Mouse (Mus musculus): ENCODE results near the gene Gnaq. TPM values are rescaled to one million over a fixed set of nuclear protein-coding genes. Genes with fewer than 3 reads are reported as not detected.
A peak's percentile ranks its signal among the peaks of the same experiment; 100 is the strongest.

Gnaq gene
- total RNA-seq, 2 experiments from 2014 or later, result 14.3 to 23.8 TPM

- ATAC-seq (replicated peaks; ENCODE audit: poor library complexity), result peak; percentile 39; the same call in 1 of the 2 replicates
Measured at GRCm38 (mm10) chr19:16358148-16358547, 225.5 kb downstream of the Gnaq start.

- ATAC-seq (replicated peaks; ENCODE audit: poor library complexity), result peak; percentile 85
Measured at GRCm38 (mm10) chr19:16358905-16359304, 226.3 kb downstream of the Gnaq start.

- ATAC-seq (replicated peaks; ENCODE audit: poor library complexity), result peak; percentile 11; the same call in 1 of the 2 replicates
Measured at GRCm38 (mm10) chr19:16366465-16367063, 233.9 kb downstream of the Gnaq start.

GRCm38 (mm10) chr19:16367218-16367617, 234.6 kb downstream of the Gnaq start:
- ATAC-seq (replicated peaks; ENCODE audit: poor library complexity), result peak; percentile 26; the same call in 1 of the 2 replicates

- peak; percentile 54 for ATAC-seq (replicated peaks; ENCODE audit: poor library complexity)
Measured at GRCm38 (mm10) chr19:16371680-16372079, 239.0 kb downstream of the Gnaq start.

- peak; percentile 97 for ATAC-seq (replicated peaks; ENCODE audit: poor library complexity)
Measured at GRCm38 (mm10) chr19:16372752-16373486, 240.3 kb downstream of the Gnaq start.

- ATAC-seq (replicated peaks; ENCODE audit: poor library complexity), result no peak
Measured at GRCm38 (mm10) chr19:16375881-16376280, 243.2 kb downstream of the Gnaq start.

- ATAC-seq (replicated peaks; ENCODE audit: poor library complexity), result no peak
Measured at GRCm38 (mm10) chr19:16378565-16378964, 245.9 kb downstream of the Gnaq start.

GRCm38 (mm10) chr19:16379687-16380086, 247.1 kb downstream of the Gnaq start:
- ATAC-seq (replicated peaks; ENCODE audit: poor library complexity), result no peak

GRCm38 (mm10) chr19:16382392-16382791, 249.8 kb downstream of the Gnaq start:
- no peak; the same call in 1 of the 2 replicates for ATAC-seq (replicated peaks; ENCODE audit: poor library complexity)

GRCm38 (mm10) chr19:16383127-16383526, 250.5 kb downstream of the Gnaq start:
- ATAC-seq (replicated peaks; ENCODE audit: poor library complexity), result 0 out of 2 replicates have a peak, but pooled peaks have one; percentile 21

- ATAC-seq (replicated peaks; ENCODE audit: poor library complexity), result no peak
Measured at GRCm38 (mm10) chr19:16384094-16384493, 251.5 kb downstream of the Gnaq start.

- ATAC-seq (replicated peaks; ENCODE audit: poor library complexity), result no peak
Measured at GRCm38 (mm10) chr19:16384957-16385356, 252.3 kb downstream of the Gnaq start.

GRCm38 (mm10) chr19:16386514-16386913, 253.9 kb downstream of the Gnaq start:
- no peak for ATAC-seq (replicated peaks; ENCODE audit: poor library complexity)

GRCm38 (mm10) chr19:16390192-16390795, 257.7 kb downstream of the Gnaq start:
- peak; percentile 79 for ATAC-seq (replicated peaks; ENCODE audit: poor library complexity)

- no peak for ATAC-seq (replicated peaks; ENCODE audit: poor library complexity)
Measured at GRCm38 (mm10) chr19:16394381-16394780, 261.8 kb downstream of the Gnaq start.

- no peak for ATAC-seq (replicated peaks; ENCODE audit: poor library complexity)
Measured at GRCm38 (mm10) chr19:16403101-16403500, 270.5 kb downstream of the Gnaq start.

GRCm38 (mm10) chr19:16407727-16408126, 275.1 kb downstream of the Gnaq start:
- ATAC-seq (replicated peaks; ENCODE audit: poor library complexity), result peak; percentile 74

GRCm38 (mm10) chr19:16411302-16411701, 278.7 kb downstream of the Gnaq start:
- no peak for ATAC-seq (replicated peaks; ENCODE audit: poor library complexity)

- no peak for ATAC-seq (replicated peaks; ENCODE audit: poor library complexity)
Measured at GRCm38 (mm10) chr19:16418086-16418663, 285.5 kb downstream of the Gnaq start.

GRCm38 (mm10) chr19:16425596-16425995, 293.0 kb downstream of the Gnaq start:
- ATAC-seq (replicated peaks; ENCODE audit: poor library complexity), result no peak

Measured in megakaryocyte progenitor cell, adult 5-6 weeks (primary cell).